Mouse (Mus musculus) forebrain, embryonic 14.5 days (tissue): ENCODE measurements around the gene Cmya5. TPM values are rescaled to one million over a fixed set of nuclear protein-coding genes. Genes with fewer than 3 reads are reported as not detected.
"Not testable (repeated sequence)": the region's sequence is repeated elsewhere in the genome, so short reads cannot be mapped to it uniquely, and the experiment has no call there.

Experiments used
- ATAC-seq: fragments of 200-750 bp; cut with Nextera tagmentation; 2 replicates; pipeline ENCODE4 v1.8.0; 2017; ENCODE audit warnings: mild to moderate bottlenecking, moderate library complexity
- DNase-seq: peaks from one replicate; pipeline ENCODE4 v3.0.0-alpha.2; 2015; ENCODE audit warnings: low spot score
- H3K27ac ChIP-seq: fragments of 300-500 bp; sonication (generic); 2 replicates; pipeline ENCODE4 v1.5.1; 2014; ENCODE audit warnings: low read depth, mild to moderate bottlenecking, control low read depth, low read length, moderate library complexity
- H3K27me3 ChIP-seq: fragments of 300-500 bp; sonication (generic); replicated peaks from 2 replicates; pipeline ENCODE4 v1.6.1; 2014; ENCODE audit warnings: low read length, control low read depth, mixed read lengths; ENCODE audit not compliant: control insufficient read depth, insufficient read depth
- H3K36me3 ChIP-seq: fragments of 300-500 bp; sonication (generic); 2 replicates; pipeline ENCODE4 v1.6.1; 2014; ENCODE audit warnings: low read length, control low read depth; ENCODE audit not compliant: control insufficient read depth, insufficient read depth
- H3K4me1 ChIP-seq: fragments of 300-500 bp; sonication (generic); 2 replicates; pipeline ENCODE4 v1.6.1; 2014; ENCODE audit warnings: antibody characterized with exemption, low read length, control low read depth; ENCODE audit not compliant: control insufficient read depth, insufficient read depth
- H3K4me2 ChIP-seq: fragments of 300-500 bp; sonication (generic); 2 replicates; pipeline ENCODE4 v1.6.1; 2014; ENCODE audit warnings: mild to moderate bottlenecking, control low read depth, low read length
- H3K4me3 ChIP-seq: fragments of 300-500 bp; sonication (generic); 2 replicates; pipeline ENCODE4 v1.5.1; 2014; ENCODE audit warnings: low read depth, low read length, control low read depth
- H3K9ac ChIP-seq: fragments of 300-500 bp; sonication (generic); 2 replicates; pipeline ENCODE4 v1.6.1; 2014; ENCODE audit warnings: mild to moderate bottlenecking, low read length, control low read depth, moderate library complexity
- H3K9me3 ChIP-seq: fragments of 300-500 bp; sonication (generic); replicated peaks from 2 replicates; pipeline ENCODE4 v1.6.1; 2016; ENCODE audit warnings: low read length, control low read depth, mixed read lengths; ENCODE audit not compliant: control insufficient read depth
- WGBS: fragments of 180-500 bp; shearing (Covaris S2); extraction: QIAGEN DNeasy Blood & Tissue Kit; methylation state at CpG from one replicate; pipeline ENCODE4 v1.1.7; 2014; 5-methylcytosine and 5-hydroxymethylcytosine counted together
- polyA plus RNA-seq: library from polyadenylated mRNA; unstranded; fragments of >200 nt; fragmentation: Nextera tagmentation; extraction: Ambion mirVana; gene quantifications from 2 replicates; pipeline ENCODE4 v1.2.1, GENCODE M21; 2014

Gene Cmya5
- polyA plus RNA-seq, 1 experiment from 2014 or later = 0.17 TPM

DNA sequence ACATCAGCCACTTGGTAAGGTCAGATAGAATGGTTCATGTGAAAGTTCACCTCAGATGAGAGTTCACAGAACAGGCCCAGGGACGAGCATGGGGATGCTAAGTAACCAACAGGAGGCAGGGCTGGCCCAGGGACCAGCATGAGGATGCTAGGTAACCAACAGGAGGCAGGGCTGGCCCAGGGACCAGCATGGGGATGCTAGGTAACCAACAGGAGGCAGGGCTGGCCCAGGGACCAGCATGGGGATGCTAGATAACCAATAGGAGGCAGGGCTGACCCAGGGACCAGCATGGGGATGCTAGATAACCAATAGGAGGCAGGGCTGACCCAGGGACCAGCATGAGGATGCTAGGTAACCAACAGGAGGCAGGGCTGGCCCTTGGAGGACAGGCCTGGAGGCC lies 62.2 kb downstream of the Cmya5 start:
- not testable (repeated sequence) for H3K4me2 ChIP-seq, H3K9me3 ChIP-seq, H3K4me1 ChIP-seq, H3K36me3 ChIP-seq, H3K9ac ChIP-seq, ATAC-seq, H3K4me3 ChIP-seq, DNase-seq, H3K27ac ChIP-seq, H3K27me3 ChIP-seq
- 69% methylated on average over 1 of the region's 1 CpGs for WGBS

DNA sequence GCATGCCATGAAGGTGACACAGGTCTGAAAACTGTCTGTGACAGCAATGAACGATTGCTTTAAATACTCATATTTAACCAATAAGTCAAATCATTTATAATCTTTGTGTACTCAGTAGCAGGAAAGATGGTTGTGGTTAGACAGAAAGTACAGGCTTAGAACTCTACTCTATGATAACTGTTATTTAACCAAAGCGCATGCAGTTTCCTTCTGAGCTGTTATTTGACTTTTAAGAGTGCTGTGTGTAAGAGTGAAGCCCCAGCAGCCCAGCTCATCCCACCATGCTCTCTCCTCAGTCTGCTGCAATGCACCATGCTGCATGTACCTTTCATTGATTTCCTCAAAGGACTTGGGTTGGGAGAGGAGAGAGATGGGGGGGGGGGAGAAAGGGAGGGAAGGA lies 63.7 kb downstream of the Cmya5 start:
- Histone ChIP-seq H3K4me3 (no peak overlapping the region), H3K4me1 (no peaks in the 10 kb centered on the region), H3K27me3 (no peaks in the 10 kb centered on the region), H3K9ac (no peak overlapping the region), H3K27ac (no peak overlapping the region), H3K9me3 (0 out of 2 replicates have a peak, but pooled peaks cover 6% of the 10 kb centered on the region), H3K36me3 (no peaks in the 10 kb centered on the region), H3K4me2 (no peak overlapping the region)
- 97% methylated on average over 2 of the region's 2 CpGs for WGBS
- ATAC-seq (no peak), DNase-seq (no peak)

DNA sequence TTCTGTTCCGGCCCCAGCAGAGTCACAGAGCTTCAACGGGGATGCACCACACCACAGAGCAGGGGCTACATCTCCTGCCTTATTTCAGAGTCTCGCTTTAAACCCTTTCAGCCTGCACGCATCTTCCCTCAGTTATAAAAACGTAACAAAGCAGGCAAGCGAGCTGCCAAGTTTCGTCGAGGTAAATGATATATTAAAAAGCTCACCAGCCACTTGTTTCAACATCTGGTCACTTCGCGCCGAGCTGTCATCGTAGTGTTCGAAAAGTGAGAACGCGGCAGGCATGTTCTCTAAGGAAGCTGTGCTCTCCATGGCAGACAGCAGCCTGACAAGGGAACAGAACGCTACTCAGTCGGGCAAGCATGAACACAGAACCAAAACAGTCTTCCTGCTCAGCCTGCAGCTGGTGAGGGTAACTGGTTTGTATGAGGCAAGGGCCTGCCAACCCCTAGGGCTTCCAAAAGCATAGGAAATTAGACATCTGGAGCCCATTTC lies 70.3 kb downstream of the Cmya5 start:
- H3K4me3 ChIP-seq = no peak overlapping the region

DNA sequence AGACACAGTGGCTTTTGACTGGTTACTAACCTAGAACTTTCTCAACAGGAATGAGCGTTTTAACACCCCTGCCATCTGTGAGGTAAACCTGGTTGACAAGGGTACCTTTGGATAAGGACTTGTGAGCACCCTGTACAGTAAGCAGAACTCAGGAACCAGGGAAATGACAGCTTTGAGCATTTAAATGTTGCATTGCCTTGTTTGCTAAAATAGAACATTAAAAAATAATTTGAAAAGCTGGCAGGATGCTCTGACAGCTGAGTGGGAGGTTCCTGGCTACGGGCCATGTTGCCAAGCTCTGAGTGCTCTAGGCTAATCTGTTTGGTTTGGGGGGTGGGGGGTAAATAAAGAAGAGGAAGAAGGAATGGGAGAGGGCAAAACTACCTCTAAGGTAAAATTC lies 70.9 kb downstream of the Cmya5 start:
- Histone ChIP-seq H3K27ac (peak overlapping the region; percentile 86), H3K9me3 (0 out of 2 replicates have a peak, but pooled peaks cover 6% of the 10 kb centered on the region), H3K27me3 (no peaks in the 10 kb centered on the region), H3K9ac (no peak overlapping the region; the same call in 1 of the 2 replicates), H3K36me3 (no peaks in the 10 kb centered on the region), H3K4me3 (no peak overlapping the region), H3K4me1 (peaks cover 16% of the 10 kb centered on the region; the same call in 1 of the 2 replicates), H3K4me2 (peak overlapping the region; percentile 28)
- WGBS = 15% methylated on average over 2 of the region's 2 CpGs
- DNase-seq (peak; percentile 82), ATAC-seq (peak; percentile 87)

More for the DNA sequence above, 70.3 kb downstream of the Cmya5 start:
- DNase-seq (peak; percentile 56), ATAC-seq (peak; percentile 54)
- 0 out of 2 replicates have a peak, but pooled peaks cover 6% of the 10 kb centered on the region for H3K9me3 ChIP-seq
- H3K9ac ChIP-seq = no peak overlapping the region; the same call in 1 of the 2 replicates
- no peaks in the 10 kb centered on the region for H3K27me3 ChIP-seq
- peaks cover 16% of the 10 kb centered on the region; the same call in 1 of the 2 replicates for H3K4me1 ChIP-seq
- WGBS = 54% methylated on average over 17 of the region's 17 CpGs
- peak overlapping the region; percentile 78 for H3K27ac ChIP-seq
- H3K36me3 ChIP-seq = no peaks in the 10 kb centered on the region
- peak overlapping the region; percentile 18; the same call in 1 of the 2 replicates for H3K4me2 ChIP-seq

DNA sequence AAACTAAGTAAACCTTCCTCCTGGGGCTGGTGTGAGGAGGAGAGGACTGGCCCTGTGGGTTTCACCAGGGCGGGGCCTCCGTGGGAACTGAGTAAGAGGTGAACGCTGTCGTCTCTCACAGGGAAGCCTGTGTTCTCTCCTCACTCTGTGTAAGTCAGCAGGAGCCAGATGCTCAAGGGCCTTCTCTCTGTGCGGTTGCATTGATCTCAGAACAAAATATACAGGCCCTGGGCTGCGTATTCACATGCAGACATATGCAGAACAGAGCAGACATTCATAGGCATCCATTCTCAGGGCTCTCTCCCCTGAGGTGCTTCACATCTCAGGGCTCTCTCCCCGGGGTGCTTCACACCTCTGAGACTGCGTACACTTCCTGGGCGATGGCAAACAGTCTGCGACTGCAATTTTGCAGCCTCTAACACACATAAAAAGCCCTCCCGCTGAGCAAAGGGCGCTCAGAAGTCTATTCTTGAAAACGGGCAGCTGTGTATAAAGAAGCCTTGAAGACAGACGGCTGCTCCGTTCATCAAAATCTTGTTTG lies 71.6 kb downstream of the Cmya5 start:
- H3K4me2 ChIP-seq = peak overlapping the region; percentile 28
- WGBS = 4% methylated on average over 15 of the region's 15 CpGs
- H3K27me3 ChIP-seq = no peaks in the 10 kb centered on the region
- peaks cover 16% of the 10 kb centered on the region; the same call in 1 of the 2 replicates for H3K4me1 ChIP-seq
- 0 out of 2 replicates have a peak, but pooled peaks cover 6% of the 10 kb centered on the region for H3K9me3 ChIP-seq
- ATAC-seq (peak; percentile 68), DNase-seq (peak; percentile 73)
- no peaks in the 10 kb centered on the region for H3K36me3 ChIP-seq
- no peak overlapping the region for H3K4me3 ChIP-seq
- peak overlapping the region; percentile 86 for H3K27ac ChIP-seq
- H3K9ac ChIP-seq = 0 out of 2 replicates have a peak overlapping the region, but pooled peaks have one; percentile 26

DNA sequence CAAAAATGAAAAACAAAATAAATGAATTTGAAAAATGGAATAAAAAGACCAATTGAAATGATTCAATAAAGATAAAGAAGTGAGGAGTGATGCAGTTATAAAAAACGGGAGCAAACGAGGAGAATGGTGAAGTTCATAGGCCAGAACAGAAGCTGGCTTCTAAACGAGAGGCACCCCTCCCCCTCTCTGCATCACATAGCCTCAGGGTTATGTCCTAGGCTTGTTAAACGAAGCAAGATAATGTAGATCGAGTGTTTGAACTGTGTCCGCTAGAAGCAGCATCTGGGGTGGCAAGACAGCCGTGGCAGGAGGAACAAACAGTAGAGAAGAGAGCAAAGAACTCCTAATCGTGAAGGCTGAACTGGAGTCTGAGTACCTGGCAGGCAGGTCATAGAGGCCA lies 74.1 kb downstream of the Cmya5 start:
- no peaks in the 10 kb centered on the region for H3K36me3 ChIP-seq
- no peak overlapping the region for H3K4me3 ChIP-seq
- 29% methylated on average over 8 of the region's 8 CpGs for WGBS
- H3K4me2 ChIP-seq = no peak overlapping the region
- H3K27me3 ChIP-seq = no peaks in the 10 kb centered on the region
- ATAC-seq (no peak), DNase-seq (peak; percentile 26)
- no peak overlapping the region for H3K27ac ChIP-seq
- peaks cover 16% of the 10 kb centered on the region; the same call in 1 of the 2 replicates for H3K4me1 ChIP-seq
- H3K9ac ChIP-seq = no peak overlapping the region
- no peaks in the 10 kb centered on the region for H3K9me3 ChIP-seq

DNA sequence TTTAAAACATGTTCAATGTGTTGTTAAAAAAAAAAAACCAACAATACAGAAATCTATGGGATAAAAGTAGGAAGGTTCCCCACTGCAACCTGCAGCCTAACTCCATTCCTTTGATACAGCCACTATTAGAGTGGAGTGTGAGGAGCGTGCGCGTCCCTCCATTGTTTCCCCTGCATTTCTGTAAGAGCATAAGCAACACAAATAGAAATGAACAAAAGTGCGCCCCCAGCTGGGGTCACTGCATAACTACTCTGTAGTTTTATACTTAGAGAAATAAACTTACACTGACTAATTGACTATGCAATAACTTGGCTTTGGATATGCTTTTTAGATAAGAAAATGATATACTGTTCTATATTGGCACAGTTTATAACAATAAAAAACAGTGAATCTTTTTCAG lies 75.0 kb downstream of the Cmya5 start:
- DNase-seq (peak; percentile 33), ATAC-seq (no peak)
- no peak overlapping the region for H3K4me3 ChIP-seq
- 37% methylated on average over 4 of the region's 4 CpGs for WGBS
- no peak overlapping the region for H3K9ac ChIP-seq
- H3K9me3 ChIP-seq = no peaks in the 10 kb centered on the region
- H3K36me3 ChIP-seq = no peaks in the 10 kb centered on the region
- H3K4me1 ChIP-seq = peaks cover 14% of the 10 kb centered on the region; the same call in 1 of the 2 replicates
- no peaks in the 10 kb centered on the region for H3K27me3 ChIP-seq
- no peak overlapping the region for H3K27ac ChIP-seq
- H3K4me2 ChIP-seq = no peak overlapping the region

DNA sequence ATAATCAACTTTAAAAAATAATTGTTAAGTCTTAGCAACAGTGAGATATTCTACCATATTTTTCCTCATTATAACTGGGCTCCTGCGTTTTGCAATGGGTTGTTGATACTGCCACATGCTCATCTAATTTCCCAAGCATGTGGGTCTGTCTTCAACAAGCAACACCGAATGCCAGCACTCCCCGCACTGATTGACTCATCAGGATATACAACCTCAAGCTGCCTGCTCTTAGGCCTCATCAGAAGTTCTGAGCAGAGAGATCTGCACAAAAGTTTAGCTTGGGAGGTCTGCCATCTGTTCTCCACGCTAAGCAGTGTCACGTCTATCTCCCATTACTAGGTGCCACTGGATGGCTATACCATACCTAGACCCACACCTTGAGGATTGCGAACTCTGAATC lies 76.2 kb downstream of the Cmya5 start:
- WGBS = 94% methylated on average over 6 of the region's 6 CpGs
- H3K9me3 ChIP-seq = no peaks in the 10 kb centered on the region
- DNase-seq (peak; percentile 14), ATAC-seq (no peak)
- H3K4me1 ChIP-seq = peaks cover 7% of the 10 kb centered on the region; the same call in 1 of the 2 replicates
- H3K27me3 ChIP-seq = no peaks in the 10 kb centered on the region
- no peak overlapping the region for H3K4me3 ChIP-seq
- H3K9ac ChIP-seq = no peak overlapping the region
- H3K36me3 ChIP-seq = no peaks in the 10 kb centered on the region
- no peak overlapping the region for H3K4me2 ChIP-seq
- no peak overlapping the region for H3K27ac ChIP-seq
